Mouse (Mus musculus) spleen, adult 12 weeks (tissue): ENCODE results near the gene Cnnm3.

ENCODE experiments used
- DNase-seq: peaks from one replicate; pipeline ENCODE4 v3.0.0; 2022; ENCODE audit warnings: low spot score

The Cnnm3 gene

GRCm38 (mm10) chr1:36501261-36501660 lies 10.4 kb upstream of the Cnnm3 start:
- DNase-seq: peak; percentile 60

- DNase-seq: no peak
Measured at GRCm38 (mm10) chr1:36508238-36508637, 3.4 kb upstream of the Cnnm3 start.

DNA sequence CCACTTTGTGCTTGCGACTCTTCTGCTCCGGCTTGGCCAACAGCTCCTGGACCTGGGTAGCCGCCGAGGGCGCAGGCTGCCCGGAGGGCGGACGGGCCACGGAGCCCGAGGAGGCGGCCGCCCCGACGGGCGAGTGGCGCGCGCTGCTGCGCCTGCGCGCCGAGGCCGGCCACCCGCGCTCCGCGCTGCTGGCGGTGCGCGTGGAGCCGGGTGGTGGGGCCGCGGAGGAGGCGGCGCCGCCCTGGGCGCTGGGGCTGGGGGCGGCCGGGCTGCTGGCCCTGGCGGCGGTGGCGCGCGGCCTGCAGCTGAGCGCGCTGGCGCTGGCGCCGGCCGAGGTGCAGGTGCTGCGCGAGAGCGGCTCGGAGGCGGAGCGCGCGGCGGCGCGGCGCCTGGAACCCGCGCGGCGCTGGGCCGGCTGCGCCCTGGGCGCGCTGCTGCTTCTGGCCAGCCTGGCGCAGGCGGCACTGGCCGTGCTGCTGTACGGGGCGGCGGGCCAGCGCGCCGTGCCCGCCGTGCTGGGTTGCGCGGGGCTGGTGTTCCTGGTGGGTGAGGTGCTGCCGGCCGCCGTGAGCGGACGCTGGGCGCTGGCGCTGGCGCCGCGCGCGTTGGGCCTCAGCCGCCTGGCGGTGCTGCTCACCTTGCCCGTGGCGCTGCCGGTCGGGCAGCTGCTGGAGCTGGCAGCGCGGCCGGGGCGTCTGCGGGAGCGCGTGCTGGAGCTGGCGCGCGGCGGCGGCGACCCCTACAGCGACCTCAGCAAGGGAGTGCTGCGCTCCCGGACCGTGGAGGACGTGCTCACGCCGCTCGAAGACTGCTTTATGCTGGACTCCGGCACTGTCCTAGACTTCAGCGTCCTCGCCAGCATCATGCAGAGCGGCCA lies 660 bp downstream of the Cnnm3 start:
- peak; percentile 23 for DNase-seq

GRCm38 (mm10) chr1:36512966-36513280 lies 1.3 kb downstream of the Cnnm3 start:
- no peak for DNase-seq

DNA sequence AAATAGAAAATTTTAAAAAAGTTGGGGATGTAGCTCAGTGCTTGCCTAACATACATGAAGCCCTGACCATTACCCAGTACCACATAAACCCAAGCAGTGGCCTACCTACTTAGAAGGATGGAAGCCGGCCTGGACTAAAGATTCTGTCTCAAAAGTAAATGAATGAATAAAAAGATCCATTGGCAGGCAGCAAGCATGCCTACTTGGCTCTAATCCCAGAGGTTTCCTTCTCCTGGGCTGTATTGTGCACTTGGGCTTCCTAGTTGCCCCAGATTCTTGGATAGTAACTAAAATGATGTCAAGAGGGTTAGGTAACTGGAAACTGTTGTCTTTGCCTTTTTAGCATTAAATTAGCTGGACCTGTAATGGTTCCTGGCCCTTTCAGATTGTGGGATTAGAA lies 1.6 kb downstream of the Cnnm3 start:
- no peak for DNase-seq

- DNase-seq: no peak
Measured at GRCm38 (mm10) chr1:36513718-36514117, 2.1 kb downstream of the Cnnm3 start.

GRCm38 (mm10) chr1:36518259-36518658 lies 6.6 kb downstream of the Cnnm3 start:
- no peak for DNase-seq

DNA sequence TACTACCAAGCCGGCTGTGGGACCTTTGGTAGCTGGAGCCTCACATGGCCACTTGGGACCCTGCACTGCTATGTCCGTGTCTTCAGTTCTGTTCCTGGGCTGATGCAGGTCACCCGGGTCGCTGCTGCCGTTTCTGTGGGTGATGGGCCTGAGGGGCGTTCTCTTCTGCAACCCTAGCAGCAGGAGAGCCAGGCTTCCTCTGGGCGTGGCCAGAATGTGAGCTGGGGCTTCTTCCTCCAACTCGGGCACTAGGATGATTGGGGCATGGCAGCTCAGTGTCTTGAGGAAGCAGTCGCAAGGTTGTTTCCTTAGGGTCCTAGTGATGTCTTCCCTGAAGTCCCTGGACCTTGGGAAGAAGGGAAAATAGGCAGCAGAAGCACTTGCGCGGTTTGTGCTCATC lies 8.0 kb downstream of the Cnnm3 start:
- DNase-seq: no peak

DNA sequence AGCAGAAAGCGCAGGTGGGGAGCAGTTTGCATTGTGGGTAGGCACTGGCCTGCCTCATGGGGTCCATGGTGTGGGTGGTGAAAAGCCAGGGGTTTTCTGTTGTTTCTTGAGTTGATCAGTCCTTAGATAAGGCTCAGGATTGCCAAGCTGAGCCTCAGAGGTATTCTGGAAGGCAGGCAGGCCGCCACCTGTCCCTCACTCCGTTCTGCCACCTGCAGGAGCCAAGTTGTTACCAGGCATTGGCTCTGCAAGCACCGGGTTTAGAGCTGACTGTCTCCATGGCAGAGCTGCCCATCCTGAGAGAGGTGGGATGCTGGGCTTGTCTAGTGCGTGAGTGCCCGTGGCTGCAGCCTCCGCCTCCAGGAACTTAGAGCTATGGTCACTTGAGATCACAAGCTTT lies 10.5 kb downstream of the Cnnm3 start:
- DNase-seq: no peak

GRCm38 (mm10) chr1:36523332-36524013 lies 11.8 kb downstream of the Cnnm3 start:
- DNase-seq: no peak

GRCm38 (mm10) chr1:36524058-36524457 lies 12.4 kb downstream of the Cnnm3 start:
- no peak for DNase-seq

- no peak for DNase-seq
Measured at GRCm38 (mm10) chr1:36525774-36526173, 14.1 kb downstream of the Cnnm3 start.

DNA sequence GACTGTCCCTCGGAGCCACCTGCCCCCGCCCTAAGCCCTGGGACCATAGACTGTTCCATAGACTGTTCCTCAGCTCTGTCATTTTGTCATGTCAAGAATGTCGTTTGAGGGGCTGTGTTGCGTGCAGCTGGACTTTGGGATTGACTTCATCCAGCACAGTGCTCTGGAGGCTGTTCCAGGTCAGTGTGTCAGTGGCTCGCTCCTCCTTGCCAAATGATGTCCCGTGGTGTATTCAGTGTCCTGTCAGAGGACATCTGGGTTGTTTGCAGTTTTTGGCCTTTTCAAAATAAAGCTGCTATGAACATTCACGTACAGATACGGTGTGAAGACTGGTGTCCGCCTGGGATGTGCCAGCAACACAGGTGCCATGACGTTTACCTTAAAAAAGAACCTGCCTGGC lies 15.2 kb downstream of the Cnnm3 start:
- no peak for DNase-seq

DNA sequence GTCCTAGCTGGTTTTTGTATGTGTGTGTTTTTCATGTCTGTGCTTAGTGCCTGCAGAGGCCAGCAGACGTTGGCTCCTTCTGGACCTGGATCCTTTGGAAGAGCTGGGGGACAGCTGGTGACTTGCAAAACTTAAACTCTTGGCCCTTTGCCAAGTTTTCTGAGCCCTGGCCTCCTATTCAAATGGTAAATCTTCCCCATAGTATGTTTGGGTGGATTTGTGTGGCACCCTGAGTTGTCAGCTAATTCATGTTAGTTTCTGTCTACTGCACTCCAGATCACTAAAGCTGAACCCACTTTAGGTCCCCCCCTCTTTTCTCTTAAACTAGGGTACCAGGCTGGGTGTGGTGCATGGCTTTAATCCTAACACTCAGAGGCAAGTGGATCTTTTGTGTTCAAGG lies 16.7 kb downstream of the Cnnm3 start:
- no peak for DNase-seq

DNA sequence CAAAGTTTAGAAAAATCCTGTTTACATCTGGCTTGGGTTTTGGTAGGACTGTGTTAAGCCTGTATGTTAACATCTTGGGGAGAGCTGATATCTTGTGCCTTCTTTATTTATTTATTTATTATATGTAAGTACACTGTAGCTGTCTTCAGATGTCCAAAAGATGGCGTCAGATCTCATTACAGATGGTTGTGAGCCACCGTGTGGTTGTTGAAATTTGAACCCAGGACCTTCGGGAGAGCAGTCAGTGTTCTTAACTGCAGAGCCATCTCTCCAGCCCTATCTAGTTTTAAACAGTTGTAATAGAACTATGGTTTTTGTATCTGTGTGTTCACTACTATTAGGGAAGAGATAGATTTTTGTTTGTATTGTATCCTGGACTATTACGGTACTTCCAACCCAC lies 17.6 kb downstream of the Cnnm3 start:
- no peak for DNase-seq

GRCm38 (mm10) chr1:36529875-36530274 lies 18.2 kb downstream of the Cnnm3 start:
- DNase-seq: no peak

- DNase-seq: no peak
Measured at GRCm38 (mm10) chr1:36530485-36530884, 18.8 kb downstream of the Cnnm3 start.

DNA sequence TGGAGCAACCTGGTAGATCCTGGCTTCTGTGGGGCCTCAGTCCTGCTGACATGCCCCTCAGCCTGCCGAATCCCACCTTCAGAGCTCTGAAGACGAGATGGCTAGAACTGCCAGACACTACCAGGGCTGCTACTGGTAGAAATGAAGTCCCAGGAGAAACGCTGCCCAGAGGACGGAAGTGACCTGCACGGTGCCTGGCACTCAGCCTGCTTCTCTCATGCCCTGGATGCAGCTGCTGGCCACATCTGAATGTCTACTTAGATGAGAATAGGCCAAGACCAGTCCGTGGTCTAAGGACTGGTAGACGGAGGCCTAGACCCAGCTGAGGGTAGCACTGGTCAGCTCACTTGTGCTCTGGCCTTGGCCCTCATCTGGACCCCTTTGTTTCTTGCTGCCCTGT lies 19.3 kb downstream of the Cnnm3 start:
- DNase-seq: no peak

DNA sequence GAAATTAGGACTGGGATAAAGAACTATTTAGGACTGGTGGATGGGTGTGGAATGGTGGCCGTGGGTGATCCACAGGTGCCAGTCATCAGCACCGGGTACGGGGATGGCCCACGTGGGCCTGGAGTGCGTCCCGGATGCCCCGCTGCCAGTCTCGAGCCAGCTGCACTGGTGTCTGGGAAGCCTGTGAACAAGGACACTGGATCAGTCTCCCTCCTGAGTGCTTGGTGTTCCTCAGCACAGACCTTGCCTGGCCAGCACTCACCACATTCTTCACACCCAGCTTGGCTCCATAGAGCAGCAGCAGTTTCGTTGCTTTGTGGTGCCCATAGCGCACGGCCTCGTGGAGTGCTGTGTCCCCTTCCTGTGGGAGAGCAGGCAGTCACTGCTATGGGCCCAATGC lies 19.8 kb downstream of the Cnnm3 start:
- no peak for DNase-seq

GRCm38 (mm10) chr1:36533546-36533945 lies 21.9 kb downstream of the Cnnm3 start:
- DNase-seq: no peak

- no peak for DNase-seq
Measured at GRCm38 (mm10) chr1:36534595-36535058, 23.0 kb downstream of the Cnnm3 start.

DNA sequence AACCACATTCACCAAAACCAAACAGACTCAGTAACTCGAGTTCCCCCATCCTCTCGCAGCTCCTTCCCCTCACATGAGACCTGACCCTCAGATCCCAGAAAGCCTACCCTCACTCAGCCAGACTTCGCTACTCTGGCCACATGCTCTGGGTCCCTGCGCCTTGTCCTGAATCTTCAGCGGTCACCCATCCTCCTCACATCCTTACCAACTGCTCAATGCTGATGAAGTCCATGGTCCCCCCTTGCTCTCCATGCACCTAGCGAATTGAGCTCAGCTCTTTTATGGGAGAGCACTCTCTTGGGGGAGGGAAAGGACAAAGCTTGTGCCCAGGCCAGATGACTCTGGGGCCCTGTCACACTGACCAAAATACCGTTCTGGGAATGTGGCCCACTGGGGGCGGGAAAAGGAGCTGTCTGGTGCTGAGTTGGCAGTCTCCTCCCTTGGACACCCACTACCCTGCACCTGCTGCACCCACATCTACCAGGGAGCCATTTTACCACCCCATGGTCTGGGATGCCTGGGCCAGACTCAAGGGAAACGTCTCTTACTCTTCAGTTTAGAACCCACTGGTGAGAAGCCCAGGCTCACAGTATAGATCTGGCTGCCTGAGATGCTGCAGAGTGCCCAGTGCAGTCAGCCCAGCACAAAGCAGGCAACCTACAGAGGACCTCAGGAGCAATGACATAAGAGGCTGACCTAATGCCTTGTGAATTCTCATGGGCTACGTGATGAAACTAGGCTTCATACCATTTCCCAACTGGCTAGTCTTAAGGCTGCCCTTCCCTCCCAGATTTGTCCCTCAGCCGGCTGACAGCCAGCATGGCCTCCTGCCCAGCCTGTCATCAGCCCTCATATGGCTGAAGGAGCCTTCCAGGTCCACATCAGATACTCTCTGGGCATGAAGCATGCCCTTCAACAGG lies 24.1 kb downstream of the Cnnm3 start:
- no peak for DNase-seq

- no peak for DNase-seq
Measured at GRCm38 (mm10) chr1:36536397-36536728, 24.7 kb downstream of the Cnnm3 start.
